Mouse (Mus musculus) intestine, embryonic 16.5 days (tissue): ENCODE results near the gene Tmem265. TPM values are rescaled to one million over a fixed set of nuclear protein-coding genes. Genes with fewer than 3 reads are reported as not detected.
A peak's percentile ranks its signal among the peaks of the same experiment; 100 is the strongest.

Source experiments
- ATAC-seq: fragments of 200-750 bp; cut with Nextera tagmentation; 2 replicates; pipeline ENCODE4 v1.8.0; 2017; ENCODE audit warnings: moderate TSS enrichment, moderate library complexity
- H3K27ac ChIP-seq: fragments of 300-500 bp; sonication (generic); 2 replicates; pipeline ENCODE4 v1.5.1; 2014; ENCODE audit warnings: mild to moderate bottlenecking, low read length
- H3K27me3 ChIP-seq: fragments of 300-500 bp; sonication (generic); replicated peaks from 2 replicates; pipeline ENCODE4 v1.6.1; 2014; ENCODE audit warnings: low read length, control low read depth, mixed read lengths; ENCODE audit not compliant: control insufficient read depth, insufficient read depth
- H3K36me3 ChIP-seq: fragments of 300-500 bp; sonication (generic); 2 replicates; pipeline ENCODE4 v1.6.1; 2014; ENCODE audit warnings: low read length, control low read depth; ENCODE audit not compliant: control insufficient read depth, insufficient read depth
- H3K4me1 ChIP-seq: fragments of 300-500 bp; sonication (generic); 2 replicates; pipeline ENCODE4 v1.6.1; 2014; ENCODE audit warnings: low read length, control low read depth, mixed read lengths; ENCODE audit not compliant: control insufficient read depth, insufficient read depth
- H3K4me2 ChIP-seq: fragments of 300-500 bp; sonication (generic); 2 replicates; pipeline ENCODE4 v1.6.1; 2014; ENCODE audit warnings: low read depth, low read length, control low read depth
- H3K4me3 ChIP-seq: fragments of 300-500 bp; sonication (generic); 2 replicates; pipeline ENCODE4 v1.5.1; 2014; ENCODE audit warnings: mild to moderate bottlenecking, low read length
- H3K9ac ChIP-seq: fragments of 300-500 bp; sonication (generic); 2 replicates; pipeline ENCODE4 v1.6.1; 2014; ENCODE audit warnings: low read depth, low read length
- H3K9me3 ChIP-seq: fragments of 300-500 bp; sonication (generic); 2 replicates; pipeline ENCODE4 v1.6.1; 2016; ENCODE audit warnings: low read length, control low read depth; ENCODE audit not compliant: control insufficient read depth
- WGBS: fragments of 180-500 bp; shearing (Covaris S2); extraction: QIAGEN DNeasy Blood & Tissue Kit; methylation state at CpG from one replicate; pipeline ENCODE4 v1.1.7; 2014; 5-methylcytosine and 5-hydroxymethylcytosine counted together
- polyA plus RNA-seq: library from polyadenylated mRNA; unstranded; fragments of >200 nt; fragmentation: Nextera tagmentation; extraction: Ambion mirVana; gene quantifications from 2 replicates; pipeline ENCODE4 v1.2.1, GENCODE M21; 2015

Gene Tmem265
- polyA plus RNA-seq, 1 experiment from 2014 or later, result 5.1 TPM

DNA sequence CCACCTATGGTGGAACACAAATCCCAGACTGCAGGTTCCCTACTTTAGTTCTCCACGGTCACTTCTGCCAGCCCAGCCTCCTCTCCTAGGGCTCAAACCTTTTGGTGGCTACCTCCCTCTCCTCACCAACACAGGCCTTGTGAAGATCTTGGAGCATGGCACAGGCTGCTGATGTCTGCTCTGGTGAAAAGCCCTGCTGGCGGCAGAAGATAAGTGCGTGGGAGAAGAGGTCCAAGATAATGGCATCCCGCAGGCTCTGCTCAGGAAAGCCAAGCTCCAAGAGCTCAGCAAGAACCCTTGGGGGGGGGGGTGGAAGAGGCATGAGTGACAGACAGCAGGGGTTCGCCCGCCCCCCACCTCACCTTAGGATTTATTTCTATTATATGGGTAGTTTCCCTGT lies 25.0 kb downstream of the Tmem265 start:
- H3K4me3 ChIP-seq, result no peak overlapping the region
- no peak for ATAC-seq
- peaks cover 14% of the 10 kb centered on the region for H3K4me1 ChIP-seq
- H3K36me3 ChIP-seq, result peaks cover 17% of the 10 kb centered on the region
- H3K9me3 ChIP-seq, result no peaks in the 10 kb centered on the region
- H3K27me3 ChIP-seq, result no peaks in the 10 kb centered on the region
- no peak overlapping the region for H3K9ac ChIP-seq
- H3K4me2 ChIP-seq, result no peak overlapping the region
- H3K27ac ChIP-seq, result no peak overlapping the region
- 92% methylated on average over 6 of the region's 6 CpGs for WGBS

DNA sequence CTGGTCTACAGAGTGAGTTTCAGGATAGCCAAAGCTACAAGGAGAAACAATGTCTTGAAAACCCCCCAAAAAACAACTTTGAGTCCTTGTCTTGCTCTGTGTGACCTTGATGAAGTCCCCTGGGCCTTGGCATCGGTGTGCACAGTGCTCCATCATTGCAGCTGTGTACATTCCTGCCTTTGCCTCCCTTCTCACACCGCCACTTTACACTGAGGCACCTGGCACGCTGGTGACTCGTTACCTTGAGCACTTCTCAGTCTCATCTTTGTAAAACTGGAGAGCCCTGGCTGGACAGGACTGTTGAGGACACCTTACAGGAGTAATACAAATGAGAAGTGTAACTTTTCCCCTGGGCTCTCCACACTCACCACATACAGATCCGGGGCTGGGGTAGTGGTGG lies 26.0 kb downstream of the Tmem265 start:
- ATAC-seq, result no peak
- H3K9ac ChIP-seq, result peak overlapping the region; percentile 64; the same call in 1 of the 2 replicates
- H3K4me3 ChIP-seq, result peak overlapping the region; percentile 92; the same call in 1 of the 2 replicates
- H3K27ac ChIP-seq, result no peak overlapping the region
- no peaks in the 10 kb centered on the region for H3K9me3 ChIP-seq
- peak overlapping the region; percentile 97 for H3K4me2 ChIP-seq
- no peaks in the 10 kb centered on the region for H3K27me3 ChIP-seq
- WGBS, result 58% methylated on average over 5 of the region's 5 CpGs
- H3K4me1 ChIP-seq, result peaks cover 14% of the 10 kb centered on the region
- peaks cover 23% of the 10 kb centered on the region for H3K36me3 ChIP-seq

DNA sequence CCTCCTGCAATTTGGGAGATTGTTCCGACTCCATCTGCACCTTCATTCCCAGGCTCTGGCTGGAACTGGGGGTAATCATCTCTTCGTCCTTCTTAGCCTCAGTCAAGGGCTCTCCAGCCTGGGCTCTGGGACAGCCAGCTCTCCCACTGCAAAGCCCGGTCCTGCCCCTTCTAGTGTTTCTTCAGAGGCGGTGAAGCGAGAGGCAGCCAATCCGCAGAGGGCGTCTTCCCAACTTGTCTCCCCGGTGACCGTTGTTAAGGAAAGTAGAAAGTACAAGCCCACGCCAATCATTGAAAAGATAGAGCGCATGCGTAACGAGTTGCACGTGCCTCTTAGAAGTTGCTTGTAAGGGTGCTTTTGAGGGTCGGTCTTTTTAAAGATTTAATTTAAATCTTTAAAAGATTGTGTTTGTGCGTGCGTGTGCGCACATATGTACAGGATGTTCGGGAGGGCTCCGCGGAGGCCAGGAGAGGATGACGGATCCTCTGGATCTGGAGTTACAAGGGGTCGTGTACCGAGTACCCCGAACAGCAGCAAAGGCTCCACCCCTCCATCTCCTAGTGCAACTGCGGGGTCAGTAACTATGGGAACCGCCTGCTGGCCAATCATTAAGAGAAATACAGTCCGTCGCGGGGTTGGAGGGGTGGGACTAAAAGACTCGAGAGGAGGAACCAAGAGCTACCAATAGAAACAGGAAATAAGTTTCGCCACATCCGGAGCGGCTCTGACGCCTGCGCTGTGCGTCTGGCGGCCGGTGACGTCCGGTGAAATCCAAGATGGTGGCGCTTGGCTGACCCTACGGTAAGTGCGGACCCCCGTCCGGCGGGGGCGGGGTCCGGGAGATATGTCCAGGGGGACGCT lies 27.1 kb downstream of the Tmem265 start, which contains the start of the genes Ccdc189 and Rnf40:
Ccdc189 (minus strand) TSS at position 585 of the 861 bp plus-strand sequence.
Rnf40 (plus strand) TSS at position 757 of the 861 bp plus-strand sequence.
- Histone ChIP-seq H3K9ac (peak within 1 kb of the TSS; percentile 91), H3K36me3 (peaks cover 18% of the 10 kb centered on the region), H3K4me1 (peaks cover 14% of the 10 kb centered on the region), H3K27ac (peak within 1 kb of the TSS; percentile 61), H3K4me2 (peak within 1 kb of the TSS; percentile 97), H3K9me3 (no peaks in the 10 kb centered on the region), H3K27me3 (no peaks in the 10 kb centered on the region), H3K4me3 (peak within 1 kb of the TSS; percentile 92)
- WGBS, result under 1% methylated on average over 50 of the region's 50 CpGs
- ATAC-seq, result peak; percentile 99

DNA sequence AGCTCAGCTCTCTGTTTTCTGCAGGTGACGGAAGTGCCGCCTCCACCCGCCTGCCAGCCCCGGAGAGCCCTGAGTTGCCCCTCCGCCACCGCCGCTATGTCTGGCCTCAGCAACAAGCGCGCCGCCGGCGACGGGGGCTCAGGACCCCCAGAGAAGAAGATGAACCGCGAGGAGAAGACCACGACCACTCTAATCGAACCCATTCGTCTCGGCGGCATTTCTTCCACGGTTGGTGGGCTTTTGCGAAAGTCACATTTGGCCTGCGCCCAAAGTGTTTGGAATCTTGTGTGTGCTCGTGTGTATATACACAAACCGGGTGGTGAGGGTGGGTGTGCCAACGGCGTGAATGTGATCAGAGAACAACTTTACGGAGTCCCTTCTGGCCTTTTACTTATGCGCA lies 27.7 kb downstream of the Tmem265 start:
- peak overlapping the region; percentile 75 for H3K4me2 ChIP-seq
- peaks cover 14% of the 10 kb centered on the region for H3K4me1 ChIP-seq
- WGBS, result 3% methylated on average over 29 of the region's 29 CpGs
- H3K36me3 ChIP-seq, result peaks cover 22% of the 10 kb centered on the region
- H3K9me3 ChIP-seq, result no peaks in the 10 kb centered on the region
- H3K9ac ChIP-seq, result peak overlapping the region; percentile 91
- peak overlapping the region; percentile 17; the same call in 1 of the 2 replicates for H3K27ac ChIP-seq
- H3K4me3 ChIP-seq, result peak overlapping the region; percentile 92
- peak; percentile 47; the same call in 1 of the 2 replicates for ATAC-seq
- no peaks in the 10 kb centered on the region for H3K27me3 ChIP-seq

DNA sequence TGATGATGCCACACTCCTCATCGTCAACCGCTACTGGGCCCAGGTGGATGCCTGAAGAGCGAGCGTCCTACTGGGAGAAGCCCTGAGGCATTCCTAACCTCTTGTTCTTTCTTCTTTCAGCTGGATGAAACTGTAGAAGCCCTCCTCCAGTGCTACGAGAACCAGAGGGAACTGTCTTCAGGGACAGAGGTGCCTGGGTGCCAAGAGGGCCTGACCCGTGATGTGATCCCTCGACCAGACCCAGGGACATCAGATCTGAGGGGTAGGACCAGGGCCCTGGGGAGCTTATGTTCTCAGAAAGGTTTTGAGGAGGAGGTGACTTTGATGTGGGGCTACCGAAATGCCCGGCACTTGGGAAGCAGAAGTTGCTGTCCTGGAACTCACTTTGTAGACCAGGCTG lies 28.4 kb downstream of the Tmem265 start:
- WGBS, result 90% methylated on average over 9 of the region's 9 CpGs
- Histone ChIP-seq H3K27me3 (no peaks in the 10 kb centered on the region), H3K4me3 (peak overlapping the region; percentile 92; the same call in 1 of the 2 replicates), H3K9me3 (no peaks in the 10 kb centered on the region), H3K4me1 (peaks cover 14% of the 10 kb centered on the region), H3K27ac (no peak overlapping the region), H3K36me3 (peaks cover 26% of the 10 kb centered on the region), H3K9ac (peak overlapping the region; percentile 91), H3K4me2 (peak overlapping the region; percentile 75)
- no peak for ATAC-seq

DNA sequence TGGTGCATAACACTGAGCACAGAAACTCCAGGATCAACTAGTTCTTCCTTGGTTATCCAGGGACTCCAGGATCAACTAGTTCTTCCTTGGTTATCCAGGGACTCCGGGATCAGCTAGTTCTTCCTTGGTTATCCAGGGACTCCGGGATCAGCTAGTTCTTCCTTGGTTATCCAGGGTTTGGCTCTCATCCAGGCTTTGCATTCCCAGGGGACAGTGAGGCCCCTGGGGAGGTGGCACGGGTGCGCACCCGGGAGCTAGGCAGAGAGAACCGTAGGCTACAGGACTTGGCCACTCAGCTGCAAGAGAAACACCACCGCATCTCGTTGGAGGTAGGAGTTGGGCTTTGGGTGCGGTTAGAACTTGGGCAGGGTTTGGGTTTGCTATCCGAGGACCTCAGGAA lies 29.9 kb downstream of the Tmem265 start:
- Histone ChIP-seq H3K9ac (no peak overlapping the region), H3K9me3 (no peaks in the 10 kb centered on the region), H3K4me3 (no peak overlapping the region), H3K4me1 (peaks cover 14% of the 10 kb centered on the region), H3K27me3 (no peaks in the 10 kb centered on the region), H3K27ac (no peak overlapping the region), H3K4me2 (no peak overlapping the region), H3K36me3 (peaks cover 40% of the 10 kb centered on the region)
- WGBS, result 89% methylated on average over 10 of the region's 10 CpGs
- no peak for ATAC-seq

DNA sequence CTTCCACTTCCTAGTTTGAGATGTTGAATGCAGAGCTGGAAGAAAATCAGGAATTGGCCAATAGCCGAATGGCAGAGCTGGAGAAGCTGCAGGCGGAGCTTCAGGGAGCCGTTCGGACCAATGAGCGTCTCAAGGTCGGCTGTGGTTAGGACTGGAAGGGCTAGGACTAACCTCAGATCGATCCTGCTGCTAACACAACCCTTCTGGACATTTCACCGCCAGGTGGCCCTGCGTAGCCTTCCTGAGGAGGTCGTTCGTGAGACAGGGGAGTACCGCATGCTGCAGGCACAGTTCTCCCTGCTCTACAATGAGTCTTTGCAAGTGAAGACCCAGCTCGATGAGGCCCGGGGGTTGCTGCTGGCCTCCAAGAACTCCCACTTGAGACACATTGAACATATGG lies 31.4 kb downstream of the Tmem265 start:
- Histone ChIP-seq H3K9me3 (no peaks in the 10 kb centered on the region), H3K27me3 (no peaks in the 10 kb centered on the region), H3K36me3 (peaks cover 52% of the 10 kb centered on the region), H3K4me2 (no peak overlapping the region), H3K4me3 (no peak overlapping the region), H3K4me1 (peaks cover 10% of the 10 kb centered on the region), H3K27ac (no peak overlapping the region), H3K9ac (no peak overlapping the region)
- 82% methylated on average over 14 of the region's 14 CpGs for WGBS
- no peak for ATAC-seq

DNA sequence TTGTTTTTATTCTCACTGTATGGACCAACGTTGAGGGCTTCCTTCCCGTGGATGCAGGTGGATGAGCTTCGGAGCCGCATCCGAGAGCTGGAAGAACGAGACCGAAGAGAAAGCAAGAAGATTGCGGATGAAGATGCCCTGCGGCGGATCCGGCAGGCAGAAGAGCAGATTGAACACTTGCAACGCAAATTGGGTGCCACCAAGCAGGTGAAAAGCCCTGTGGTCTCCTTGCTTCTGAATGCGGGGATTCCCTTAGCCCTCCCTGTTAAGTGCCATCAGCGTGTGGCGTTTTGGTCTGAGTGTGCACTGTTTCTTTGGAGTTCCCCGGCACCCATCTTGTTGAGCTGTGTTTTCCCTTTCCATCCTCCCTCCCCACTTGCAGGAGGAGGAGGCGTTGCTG lies 35.6 kb downstream of the Tmem265 start:
- Histone ChIP-seq H3K4me2 (no peak overlapping the region), H3K9me3 (no peaks in the 10 kb centered on the region), H3K27me3 (no peaks in the 10 kb centered on the region), H3K27ac (no peak overlapping the region), H3K9ac (no peak overlapping the region), H3K4me1 (no peaks in the 10 kb centered on the region), H3K36me3 (peaks cover 55% of the 10 kb centered on the region), H3K4me3 (no peak overlapping the region)
- ATAC-seq, result no peak
- 95% methylated on average over 17 of the region's 17 CpGs for WGBS

DNA sequence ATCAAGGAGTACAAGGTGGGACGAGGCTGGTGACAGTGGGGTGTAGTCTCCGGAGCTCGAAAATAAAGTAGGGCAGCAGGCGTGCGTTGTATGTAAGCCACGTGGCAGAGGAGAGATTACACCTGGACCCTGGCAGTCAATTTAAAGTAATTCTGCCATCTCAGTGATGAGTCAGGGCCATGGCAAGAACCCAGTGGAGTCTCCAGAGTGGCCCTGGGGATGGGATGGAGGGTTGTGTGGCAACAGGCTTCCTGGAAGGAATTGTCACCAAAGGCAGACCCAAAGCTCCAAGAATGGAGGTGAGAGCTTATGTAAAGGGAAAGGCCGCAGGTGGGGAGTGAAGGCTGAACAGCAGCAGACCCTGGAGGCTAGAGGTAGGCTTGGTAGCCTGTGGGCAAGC lies 39.4 kb downstream of the Tmem265 start:
- 95% methylated on average over 7 of the region's 7 CpGs for WGBS
- no peak for ATAC-seq
- H3K4me3 ChIP-seq, result no peak overlapping the region
- no peak overlapping the region for H3K9ac ChIP-seq
- H3K9me3 ChIP-seq, result no peaks in the 10 kb centered on the region
- no peak overlapping the region for H3K27ac ChIP-seq
- peaks cover 36% of the 10 kb centered on the region for H3K36me3 ChIP-seq
- no peaks in the 10 kb centered on the region for H3K4me1 ChIP-seq
- H3K27me3 ChIP-seq, result no peaks in the 10 kb centered on the region
- no peak overlapping the region for H3K4me2 ChIP-seq
